Mouse (Mus musculus): ENCODE results near the gene Ripor3.

Gene Ripor3

DNA sequence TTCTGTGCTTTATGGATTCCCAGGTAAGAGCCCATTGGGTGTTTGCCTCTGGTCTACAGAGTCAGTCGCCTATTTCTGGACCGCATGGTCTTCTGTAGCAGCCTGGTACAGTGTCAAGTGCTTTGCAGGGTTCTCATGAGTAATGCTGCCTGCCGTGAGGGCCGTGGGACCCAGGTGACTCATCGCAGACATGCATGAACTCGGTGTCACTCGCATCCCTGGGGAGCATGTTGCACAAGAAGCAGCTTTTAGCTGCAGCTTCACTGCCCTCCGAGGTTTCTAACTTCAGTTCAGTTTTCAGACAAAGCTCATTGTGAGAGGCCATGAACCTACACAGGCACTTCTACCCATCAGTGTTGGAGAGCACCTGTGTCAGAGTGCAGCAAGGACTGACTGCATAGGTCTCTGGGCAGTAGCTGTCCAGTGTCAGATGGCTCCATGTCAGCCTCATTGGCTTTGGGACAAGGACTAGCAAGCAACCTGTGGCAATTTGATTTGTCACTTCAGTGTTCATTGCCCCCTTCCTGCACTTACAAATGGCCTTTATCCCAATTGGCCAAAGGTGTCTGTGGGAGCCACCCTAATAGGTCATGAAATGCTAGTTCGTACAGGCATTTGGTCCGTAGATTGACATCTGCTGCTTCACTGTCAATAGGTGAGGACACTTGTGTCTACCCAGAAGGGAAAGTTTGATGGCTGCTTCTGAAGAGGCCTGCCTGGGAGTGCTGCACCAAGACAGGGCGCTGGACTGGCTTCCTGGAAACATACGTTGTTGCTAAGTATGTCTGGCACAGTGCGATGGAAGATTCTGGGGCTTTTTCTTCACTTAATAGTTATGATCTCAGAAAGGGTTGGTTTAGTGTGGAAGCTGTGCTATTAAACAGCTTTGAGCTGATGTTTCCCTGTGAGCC is 58.9 kb downstream of the Ripor3 start:
- no peak for DNase-seq

DNA sequence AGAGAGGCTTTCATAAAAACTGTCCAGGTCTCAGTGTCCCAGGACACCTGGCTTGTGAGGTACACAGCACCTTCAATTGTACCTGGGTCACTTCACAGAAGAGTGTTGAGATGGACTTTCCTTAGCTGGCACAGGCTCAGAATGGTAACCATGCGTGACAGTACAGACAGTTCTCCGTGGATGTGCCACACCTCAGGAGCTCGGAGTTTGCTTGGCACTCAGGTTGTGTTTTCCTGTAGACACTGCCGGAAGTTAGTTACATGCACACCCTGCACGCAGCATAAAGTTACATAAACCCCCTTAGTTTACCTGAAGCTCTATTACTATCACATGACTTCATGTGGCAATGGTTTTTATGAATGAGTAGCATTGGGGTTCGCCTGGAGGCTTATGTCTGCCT is 59.7 kb downstream of the Ripor3 start:
- DNase-seq: peak; percentile 66

DNA sequence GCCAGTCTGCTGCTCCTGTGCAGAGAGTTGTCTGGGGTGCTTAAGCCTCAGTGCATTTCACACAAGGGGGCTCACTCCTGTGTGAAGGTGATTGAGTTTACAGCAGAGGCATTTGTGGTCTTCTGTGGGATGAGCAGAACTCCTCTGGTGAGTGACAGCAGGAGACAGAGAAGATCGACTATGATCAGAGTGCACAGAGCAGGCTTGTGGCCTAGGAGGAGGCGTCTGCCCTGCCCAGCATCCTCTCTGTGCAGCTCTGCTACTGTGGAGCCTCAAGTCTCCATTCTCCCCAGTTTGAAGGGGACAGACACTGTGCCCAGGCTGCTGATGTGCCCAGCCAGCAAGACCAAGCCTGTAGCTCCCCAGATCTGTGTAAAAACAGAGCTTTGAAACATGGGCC is 60.6 kb downstream of the Ripor3 start:
- no peak for DNase-seq

- DNase-seq: peak; percentile 59
Observed at GRCm38 (mm10) chr2:167949250-167949649, 61.2 kb downstream of the Ripor3 start.

DNA sequence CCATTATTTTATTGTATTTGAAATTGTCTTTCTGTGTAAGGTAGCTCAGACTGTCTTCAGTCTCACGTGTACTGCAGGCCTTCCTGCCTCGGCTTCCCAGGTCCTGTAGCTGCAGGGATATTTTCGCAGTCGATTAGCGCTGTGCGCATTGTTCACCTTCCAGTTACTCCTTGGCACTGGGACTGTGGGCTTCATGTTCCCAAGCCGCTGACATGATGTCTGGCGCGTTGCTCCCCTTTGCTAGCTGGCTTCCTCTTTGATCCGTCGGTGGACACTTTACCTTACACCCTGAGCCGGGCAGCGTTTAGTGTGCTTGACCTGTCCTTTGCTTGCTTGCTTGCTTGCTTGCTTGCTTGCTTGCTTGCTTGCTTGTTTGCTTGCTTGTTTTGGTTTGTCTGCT is 61.9 kb downstream of the Ripor3 start:
- no peak for DNase-seq

DNA sequence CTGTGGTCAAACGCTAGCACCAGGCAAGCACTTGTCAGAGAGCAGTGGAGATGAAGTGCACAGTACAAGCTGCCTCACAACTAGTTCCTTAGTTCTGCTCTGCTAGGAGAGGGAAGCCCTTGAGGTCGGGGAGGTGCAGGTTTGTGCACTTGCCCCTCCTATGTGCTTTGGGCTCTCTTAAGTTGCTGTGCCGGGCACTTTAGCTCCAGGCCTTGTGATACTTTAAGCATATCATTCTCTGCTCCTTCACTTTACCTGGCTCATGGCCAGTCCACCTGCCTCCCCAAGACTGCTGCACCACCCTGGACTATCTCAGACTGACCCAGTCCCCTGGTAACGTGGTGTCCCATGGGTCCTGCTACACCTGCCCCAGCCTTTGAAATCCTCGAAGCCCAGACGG is 62.4 kb downstream of the Ripor3 start:
- DNase-seq: peak; percentile 87

DNA sequence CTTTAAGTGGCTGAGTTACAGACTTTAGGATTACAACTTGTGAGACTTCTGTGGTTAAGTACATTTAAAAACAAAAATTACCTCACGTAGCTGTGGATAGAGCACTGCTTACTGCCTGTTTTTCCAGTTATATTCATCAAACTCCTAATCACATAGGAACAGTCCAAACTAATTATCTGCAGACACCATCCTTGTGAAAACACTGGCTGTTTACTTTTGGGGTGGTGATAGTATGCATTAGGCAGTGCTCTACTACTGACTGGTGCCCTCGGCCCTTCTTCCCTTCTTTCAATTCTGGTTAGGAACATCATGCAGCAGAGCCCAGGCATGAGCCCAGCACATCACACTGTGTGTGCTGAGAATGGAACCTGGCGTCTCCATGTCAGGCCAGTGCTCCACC is 63.2 kb downstream of the Ripor3 start:
- DNase-seq: no peak

DNA sequence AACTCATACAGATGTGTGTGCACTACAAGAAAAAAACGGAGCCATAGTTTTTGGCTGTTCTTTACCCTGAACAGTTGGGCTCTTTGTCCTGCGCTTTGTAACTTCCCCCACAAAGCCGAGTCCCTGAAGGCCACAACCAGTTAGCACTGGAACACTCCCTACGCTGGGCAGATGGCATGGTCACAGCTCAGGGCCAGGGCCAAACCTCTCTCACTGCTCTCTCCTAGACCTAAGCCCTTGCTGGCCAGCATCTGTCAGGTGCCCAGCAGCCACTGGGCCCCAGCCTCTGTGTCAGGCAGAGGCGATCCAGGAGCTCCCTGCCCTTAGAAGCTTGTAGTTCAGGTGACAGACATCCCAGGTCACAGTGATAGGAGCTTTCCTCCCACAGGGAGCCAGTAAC is 65.0 kb downstream of the Ripor3 start:
- no peak for DNase-seq

- DNase-seq: no peak
Observed at GRCm38 (mm10) chr2:167944193-167944592, 66.2 kb downstream of the Ripor3 start.

DNA sequence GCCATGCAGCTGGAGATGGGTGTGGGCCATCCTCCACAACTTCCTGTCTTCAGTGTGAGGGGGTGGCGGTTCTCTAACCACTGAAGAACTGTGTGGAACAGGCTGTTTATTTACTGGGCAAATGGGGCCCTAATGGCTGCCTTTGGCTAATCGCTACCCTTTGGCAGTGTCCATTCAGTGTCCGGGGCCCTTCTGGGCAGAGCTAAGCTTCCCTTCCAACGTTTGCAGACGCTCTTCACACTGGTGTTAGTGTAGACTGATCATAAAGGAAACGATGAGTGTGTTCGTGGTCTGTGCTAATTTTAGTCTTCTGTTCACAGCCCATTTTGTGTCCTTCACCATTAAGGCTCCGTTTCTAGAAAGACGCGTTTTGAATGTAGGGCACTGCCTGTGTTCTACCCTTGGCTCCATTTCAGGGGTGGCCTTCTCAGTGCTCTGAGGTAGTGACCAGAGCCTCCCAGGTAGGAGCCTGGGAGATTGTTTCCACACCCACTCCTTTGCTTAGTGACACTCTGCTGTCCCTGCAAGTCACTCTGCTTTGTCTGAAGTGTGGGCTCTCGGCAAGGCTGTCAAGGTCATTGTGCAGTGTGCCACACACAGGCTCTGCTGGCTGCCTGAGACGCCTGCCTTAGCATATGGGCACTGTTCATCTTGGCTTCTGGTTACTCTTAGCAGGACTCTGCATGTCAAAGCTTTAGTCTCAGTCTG is 67.3 kb downstream of the Ripor3 start:
- DNase-seq: peak; percentile 85

GRCm38 (mm10) chr2:167942199-167942925 is 68.1 kb downstream of the Ripor3 start:
- peak; percentile 90 for DNase-seq

DNA sequence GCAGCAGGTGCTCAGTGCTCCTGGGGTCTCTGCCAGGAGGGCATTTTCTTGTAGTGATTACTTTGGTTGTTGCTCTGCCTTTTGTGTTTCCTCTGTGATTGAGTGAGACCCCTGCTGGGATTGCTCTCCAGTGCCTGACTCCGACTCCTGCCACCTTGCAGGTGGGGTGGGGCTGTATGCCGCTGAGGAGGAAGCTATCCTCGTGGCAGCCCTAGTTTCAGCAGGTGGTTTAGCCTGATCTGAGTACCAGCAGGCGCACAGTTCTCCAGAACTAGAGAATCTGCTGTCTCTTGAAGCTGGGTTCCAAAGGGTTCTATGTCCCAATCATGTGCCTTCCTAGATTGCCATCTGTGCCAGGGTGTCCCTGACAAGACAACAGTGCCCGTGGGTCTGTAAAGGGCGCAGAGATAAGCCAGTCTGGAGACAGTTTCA is 68.7 kb downstream of the Ripor3 start:
- DNase-seq: no peak

DNA sequence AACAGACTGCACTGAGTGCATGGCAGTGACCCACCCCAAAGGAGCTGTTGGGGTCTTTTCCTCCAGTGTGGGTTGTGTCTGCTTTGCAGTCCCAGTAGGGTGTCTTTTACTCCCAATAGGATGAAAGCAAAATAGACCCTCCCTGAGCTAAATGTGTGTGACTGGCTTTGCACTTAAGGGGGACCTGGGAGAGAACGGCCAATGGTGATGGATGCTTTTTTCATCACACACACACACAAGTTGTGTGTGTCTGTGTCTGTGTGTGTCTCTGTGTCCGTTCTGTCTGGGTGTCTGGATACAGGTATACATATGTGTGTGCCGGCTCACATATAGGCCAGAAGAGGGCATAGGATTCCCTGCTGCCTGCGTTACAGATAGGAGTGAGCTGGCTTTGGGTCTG is 69.1 kb downstream of the Ripor3 start:
- no peak for DNase-seq

GRCm38 (mm10) chr2:167940636-167941035 is 69.8 kb downstream of the Ripor3 start:
- no peak for DNase-seq

DNA sequence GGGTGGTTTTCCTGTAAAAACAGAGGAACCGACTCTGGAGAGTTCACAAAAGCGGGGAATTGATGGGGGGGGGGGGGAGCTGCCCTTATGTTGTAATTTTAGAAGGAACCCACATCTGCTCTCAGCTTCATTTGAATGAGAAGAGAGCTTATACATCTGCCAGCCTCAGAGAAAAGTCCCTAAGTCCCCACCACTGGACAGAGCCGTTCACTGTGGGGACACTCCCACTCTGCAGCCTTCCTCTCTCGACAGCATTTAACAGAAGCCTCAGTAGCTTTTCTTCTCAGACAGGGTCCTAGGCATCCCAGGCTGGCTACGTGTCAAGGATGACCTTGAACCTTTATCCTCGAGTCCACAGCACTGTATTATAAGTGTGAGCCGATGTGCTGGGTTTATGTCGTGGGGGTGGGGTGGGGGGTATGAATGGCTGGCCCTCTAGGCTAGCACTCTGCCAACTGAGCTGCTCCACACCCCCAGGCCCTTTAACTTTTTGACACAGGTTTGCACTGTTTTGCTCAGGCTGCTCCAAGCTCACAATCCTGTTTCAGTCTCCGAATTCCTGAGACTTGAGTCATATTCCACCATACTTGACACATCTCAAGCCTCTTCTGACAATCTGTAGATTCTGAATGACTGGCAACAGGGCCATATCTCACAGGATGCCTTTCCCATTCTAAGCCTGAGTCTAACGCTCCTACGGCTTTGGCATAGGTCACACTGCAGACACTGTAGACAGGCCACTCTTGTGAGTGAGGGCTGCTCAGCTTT is 70.6 kb downstream of the Ripor3 start:
- no peak for DNase-seq

- DNase-seq: no peak
Observed at GRCm38 (mm10) chr2:167939204-167939603, 71.2 kb downstream of the Ripor3 start.

DNA sequence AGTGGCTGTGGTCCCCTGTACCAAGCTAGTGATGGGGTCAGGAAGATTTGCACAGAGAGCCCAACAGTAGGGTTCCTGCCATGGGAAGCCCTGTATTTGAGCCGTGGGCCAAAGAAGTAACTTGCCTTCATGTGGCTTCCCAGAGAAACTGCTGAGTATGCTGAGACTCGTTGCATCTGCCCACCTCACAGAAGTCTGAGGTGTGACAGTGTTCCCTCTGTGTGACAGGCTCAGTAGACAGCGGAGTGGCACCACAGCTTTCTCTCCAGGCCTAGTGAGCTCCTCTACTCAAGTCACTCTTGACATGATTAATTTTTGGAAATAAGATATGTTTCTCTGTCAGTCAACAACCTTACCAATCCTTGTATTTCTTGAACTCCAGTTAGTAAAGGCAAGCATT is 71.6 kb downstream of the Ripor3 start:
- no peak for DNase-seq

DNA sequence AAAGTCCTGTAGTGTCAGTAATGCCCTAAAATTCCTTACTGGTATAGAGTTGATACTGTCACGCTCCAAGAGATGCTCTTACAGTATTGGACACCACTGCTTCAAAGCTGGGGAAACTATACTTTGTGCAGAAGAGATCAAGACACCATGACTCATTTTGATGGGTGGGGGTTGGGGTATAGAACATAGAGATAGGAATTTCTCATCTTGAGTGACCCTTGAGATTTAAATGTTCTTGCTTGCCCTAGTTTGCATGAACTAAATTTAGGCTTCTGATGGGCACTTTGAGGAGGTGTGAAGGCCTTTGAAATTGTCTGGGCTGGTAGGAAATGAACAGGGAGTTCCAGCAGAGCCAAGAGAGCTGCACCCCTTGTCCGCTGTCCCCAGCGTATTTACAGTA is 74.5 kb downstream of the Ripor3 start:
- no peak for DNase-seq

- DNase-seq: no peak
Observed at GRCm38 (mm10) chr2:167933397-167933796, 77.0 kb downstream of the Ripor3 start.

GRCm38 (mm10) chr2:167932727-167933231 is 77.6 kb downstream of the Ripor3 start:
- DNase-seq: no peak

- DNase-seq: peak; percentile 99
Observed at GRCm38 (mm10) chr2:167931985-167932726, 78.3 kb downstream of the Ripor3 start, which contains the start of gene Ptpn1. TSS of gene Ptpn1 (plus strand) at chr2:167932057.

- DNase-seq: no peak
Observed at GRCm38 (mm10) chr2:167930975-167931374, 79.4 kb downstream of the Ripor3 start.

All from lung, postnatal 36 days (tissue).